Mouse (Mus musculus): ENCODE results near the gene Gmcl1.

GRCm38 (mm10) chr6:86733183-86733876, at the start of gene Gmcl1:
- TF ChIP-seq USF1 (IDR thresholded peaks at IDR 0.05; ENCODE audit: low read depth) (no peak), CTCF (IDR thresholded peaks at IDR 0.05; ENCODE audit: control insufficient read depth, insufficient read depth, insufficient read length) (no peak)

Measured in C2C12 (cell line).